Mouse (Mus musculus): ENCODE data around the gene Sugct.
"Not testable (repeated sequence)": the region's sequence is repeated elsewhere in the genome, so short reads cannot be mapped to it uniquely, and the experiment has no call there.

Gene Sugct

GRCm38 (mm10) chr13:16859986-16860385 is 835.4 kb downstream of the Sugct start:
- no peak for DNase-seq

- DNase-seq = no peak
Observed at GRCm38 (mm10) chr13:16847236-16847635, 848.1 kb downstream of the Sugct start.

GRCm38 (mm10) chr13:16840994-16841393 is 854.4 kb downstream of the Sugct start:
- DNase-seq = no peak

GRCm38 (mm10) chr13:16838409-16838808 is 856.9 kb downstream of the Sugct start:
- no peak for DNase-seq

GRCm38 (mm10) chr13:16835111-16835510 is 860.2 kb downstream of the Sugct start:
- peak; percentile 5 for DNase-seq

- no peak for DNase-seq
Observed at GRCm38 (mm10) chr13:16833069-16833468, 862.3 kb downstream of the Sugct start.

- DNase-seq = no peak
Observed at GRCm38 (mm10) chr13:16831840-16832239, 863.5 kb downstream of the Sugct start.

- DNase-seq = not testable (repeated sequence)
Observed at GRCm38 (mm10) chr13:16830291-16830690, 865.1 kb downstream of the Sugct start.

GRCm38 (mm10) chr13:16829589-16829988 is 865.8 kb downstream of the Sugct start:
- DNase-seq = peak; percentile 51

GRCm38 (mm10) chr13:16825619-16826018 is 869.7 kb downstream of the Sugct start:
- no peak for DNase-seq

GRCm38 (mm10) chr13:16821785-16822184 is 873.6 kb downstream of the Sugct start:
- DNase-seq = no peak

- DNase-seq = no peak
Observed at GRCm38 (mm10) chr13:16817471-16817870, 877.9 kb downstream of the Sugct start.

GRCm38 (mm10) chr13:16816747-16817146 is 878.6 kb downstream of the Sugct start:
- no peak for DNase-seq

- no peak for DNase-seq
Observed at GRCm38 (mm10) chr13:16812268-16812667, 883.1 kb downstream of the Sugct start.

Measured in kidney, postnatal 10 days (tissue).